Mouse (Mus musculus) adrenal gland, postnatal 4 days (tissue): ENCODE measurements around the gene Slc25a15. TPM values are rescaled to one million over a fixed set of nuclear protein-coding genes. Genes with fewer than 3 reads are reported as not detected.

ENCODE experiments used
- DNase-seq, 2 experiments: peaks; one replicate each; pipeline ENCODE4 v3.0.0; 2021 to 2022; ENCODE audit warnings: low spot score in 2 of 2, mixed read lengths in 2 of 2
- long read RNA-seq, 2 experiments: library from polyadenylated mRNA; stranded (forward); transcript quantifications; one replicate each; pipeline ENCODE4 v2.0.0; 2021
- total RNA-seq, 2 experiments: library from RNA; stranded (reverse); gene quantifications; 2 replicates each; pipeline ENCODE4 v1.2.3; 2021

The Slc25a15 gene
- total RNA-seq: 10 to 100 TPM; 18.7 to 24.5 TPM
- long read RNA-seq, experiment 1, transcript Slc25a15-201 (7 exons, 3,430 nt): major isoform, 18 of 22 reads
- long read RNA-seq, experiment 1, partial matches to known transcripts: 0 of 22 reads
- long read RNA-seq, experiment 1, other reads (novel, unspliced or antisense): 4 of 22 reads
- long read RNA-seq, experiment 2, transcript Slc25a15-201 (7 exons, 3,430 nt): major isoform, 33 of 47 reads
- long read RNA-seq, experiment 2, partial matches to known transcripts: 1 of 47 reads
- long read RNA-seq, experiment 2, other reads (novel, unspliced or antisense): 13 of 47 reads

DNA sequence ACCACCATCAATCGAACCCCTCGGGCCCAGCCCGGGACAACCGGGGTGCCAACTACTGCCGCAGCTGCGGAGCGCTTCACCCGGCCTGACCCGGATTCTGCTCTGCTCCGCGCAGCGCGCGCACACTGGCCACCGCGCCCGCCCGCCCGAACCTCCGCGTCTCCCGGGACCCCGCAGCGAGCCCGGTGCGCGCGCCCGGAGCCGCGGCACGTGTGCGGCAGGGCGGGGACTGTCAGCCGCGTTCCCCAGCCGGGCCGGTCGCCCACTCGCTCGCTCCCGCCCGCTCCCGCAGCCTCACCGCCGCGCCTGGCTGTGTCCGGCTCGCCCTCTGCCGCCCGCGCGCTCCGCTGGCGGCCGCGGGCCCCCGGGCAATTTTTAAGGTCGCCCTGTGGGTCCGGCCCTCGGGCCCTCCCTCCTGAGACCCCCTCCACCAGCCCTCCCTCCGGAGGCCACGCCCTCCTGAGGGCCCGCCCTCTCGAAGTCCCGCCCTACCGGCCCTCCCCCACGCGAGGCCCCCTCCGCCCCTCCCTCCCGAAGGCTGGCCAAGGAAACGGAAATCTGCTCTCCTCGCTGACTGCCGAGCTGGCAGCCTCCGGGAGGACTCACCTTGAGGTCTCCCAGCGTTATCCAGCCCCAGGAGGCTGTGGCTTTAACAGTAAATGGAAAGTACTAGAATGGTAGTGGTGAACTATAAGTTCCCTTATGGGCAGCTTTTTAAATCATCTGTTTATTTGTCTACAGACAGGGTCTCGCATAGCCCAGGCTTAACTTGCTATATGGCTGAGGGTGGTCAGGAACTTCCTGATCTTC is at the start of gene Slc25a15:
Slc25a15 (minus strand) TSS at position 456 of the 810 bp plus-strand sequence.
- peak; percentile 85 to 89 for DNase-seq

DNA sequence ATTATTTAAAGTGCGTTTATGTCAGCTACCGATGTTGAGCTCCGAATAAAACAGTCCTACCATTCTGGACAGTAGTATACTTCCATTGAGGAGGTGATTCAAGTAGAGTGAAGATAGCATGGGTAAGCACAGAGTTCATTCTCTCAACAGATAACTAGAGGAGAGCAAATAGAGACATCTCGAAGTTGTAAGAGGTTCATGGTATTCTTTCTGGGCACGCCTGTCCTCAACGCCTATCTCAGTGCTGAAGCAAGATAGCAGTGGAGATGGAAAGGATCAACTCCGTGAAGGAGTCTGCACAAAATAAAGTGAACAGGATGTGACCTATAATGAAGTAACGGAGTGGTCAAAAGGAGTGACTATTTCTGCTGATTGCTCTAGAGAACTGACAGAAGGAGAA is 13.6 kb upstream of the Slc25a15 start:
- DNase-seq: no peak

DNA sequence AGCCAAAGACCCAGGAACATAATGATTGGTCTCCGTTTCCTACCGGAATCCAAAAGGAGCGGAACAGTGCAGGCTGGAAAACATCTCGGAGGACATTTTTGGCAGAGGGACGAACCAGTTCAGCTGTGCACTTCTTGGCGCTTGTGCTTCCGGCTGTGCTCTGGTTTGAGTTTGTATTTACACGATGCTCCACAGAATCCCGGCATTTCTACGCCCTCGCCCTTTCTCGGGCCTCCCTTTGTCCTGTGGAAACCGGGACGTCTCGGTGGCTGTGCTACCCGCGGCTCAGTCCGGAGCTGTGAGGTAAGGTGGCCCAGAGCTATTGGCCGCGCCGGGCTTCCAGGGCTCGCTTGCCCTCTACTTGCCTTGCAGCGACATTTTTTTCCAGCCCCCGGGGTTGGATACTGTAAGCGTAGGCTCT is 12.9 kb upstream of the Slc25a15 start, which contains the start of gene Mrps31:
Mrps31 (plus strand) TSS at position 80 of the 421 bp plus-strand sequence.
- DNase-seq: peak; percentile 50 to 62

GRCm38 (mm10) chr8:22410688-22411281 is 12.4 kb upstream of the Slc25a15 start:
- no peak for DNase-seq

- no peak for DNase-seq
These were observed 7.3 kb upstream of the Slc25a15 start for GRCm38 (mm10) chr8:22405733-22406132.

DNA sequence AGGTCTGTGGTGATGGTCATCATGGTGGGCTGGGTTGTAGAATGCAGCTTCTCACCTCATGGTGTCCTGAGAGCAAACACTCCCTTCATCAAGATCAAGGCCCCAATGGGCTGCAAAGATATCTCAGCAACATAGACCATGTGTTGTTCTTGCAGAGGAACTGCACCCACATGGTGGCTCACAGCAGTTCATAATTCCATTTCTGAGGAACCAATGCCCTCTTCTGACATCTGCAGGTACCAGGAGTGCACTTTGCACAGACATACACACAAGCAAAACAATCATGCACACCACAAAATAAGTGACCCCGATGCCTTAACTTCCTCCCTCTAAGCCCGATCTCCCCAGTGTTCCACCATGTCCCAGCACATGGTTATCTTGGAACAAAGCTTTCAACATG is 4.8 kb upstream of the Slc25a15 start:
- no peak for DNase-seq

DNA sequence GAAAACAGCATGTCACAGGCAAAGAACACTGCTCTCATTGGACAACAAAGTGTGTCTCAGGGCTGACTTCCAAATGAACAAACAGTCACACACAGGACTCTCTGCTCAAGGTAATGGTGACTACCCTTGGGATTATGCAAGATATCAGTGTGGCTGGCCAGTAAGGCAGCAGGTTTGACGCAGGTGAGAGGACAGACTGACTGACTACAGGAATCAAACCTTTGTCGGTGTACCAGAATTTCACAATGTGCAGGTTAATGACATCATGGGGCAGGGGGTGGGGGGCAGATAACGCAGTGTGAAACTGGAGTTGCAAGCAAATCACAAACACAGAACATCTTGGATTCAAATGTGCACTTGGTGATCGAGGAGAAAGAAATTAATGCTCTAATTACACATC is 2.2 kb upstream of the Slc25a15 start:
- DNase-seq: no peak

GRCm38 (mm10) chr8:22399285-22399880 is 986 bp upstream of the Slc25a15 start:
- DNase-seq: no peak

GRCm38 (mm10) chr8:22397811-22398141 is 621 bp downstream of the Slc25a15 start:
- no peak for DNase-seq

- no peak for DNase-seq
These were observed 3.1 kb downstream of the Slc25a15 start for GRCm38 (mm10) chr8:22395256-22395655.

- DNase-seq: no peak
These were observed 3.9 kb downstream of the Slc25a15 start for GRCm38 (mm10) chr8:22394471-22394870.

DNA sequence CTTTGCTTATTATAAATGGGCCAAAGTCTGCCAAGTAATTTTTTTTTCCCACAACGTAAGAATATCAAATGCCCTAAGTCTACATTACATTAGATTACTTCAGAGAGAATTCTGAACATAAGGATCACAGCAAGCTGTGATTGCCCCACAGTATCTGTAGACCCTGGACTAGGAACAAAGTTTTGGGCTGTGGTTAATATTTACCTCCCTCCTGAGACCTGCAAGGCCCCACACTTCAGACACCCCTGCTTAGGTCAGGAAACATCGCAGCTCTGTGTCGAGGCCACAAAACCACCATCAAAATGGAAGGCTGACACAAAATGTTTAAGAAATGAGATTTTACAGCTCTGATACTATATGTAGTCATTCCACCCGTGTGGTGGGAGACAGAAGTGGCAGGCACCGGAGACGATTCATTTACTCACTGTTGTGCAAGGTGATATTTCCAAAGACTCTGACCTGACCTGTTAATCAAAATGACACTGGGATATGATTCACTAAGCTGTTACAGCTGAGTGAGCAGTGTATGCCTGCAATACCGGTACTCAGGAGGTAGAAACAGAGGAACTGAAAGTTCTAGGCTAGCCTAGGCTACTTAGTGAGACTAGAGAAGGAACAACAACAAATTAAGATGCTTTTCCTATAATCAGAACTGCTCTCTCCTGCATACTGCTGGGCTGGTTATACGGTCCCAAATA is 7.5 kb downstream of the Slc25a15 start:
- no peak for DNase-seq

GRCm38 (mm10) chr8:22389874-22390273 is 8.5 kb downstream of the Slc25a15 start:
- DNase-seq: no peak

GRCm38 (mm10) chr8:22385158-22385557 is 13.2 kb downstream of the Slc25a15 start:
- no peak for DNase-seq

- no peak for DNase-seq
These were observed 15.4 kb downstream of the Slc25a15 start for GRCm38 (mm10) chr8:22382824-22383595.

GRCm38 (mm10) chr8:22380934-22381333 is 17.5 kb downstream of the Slc25a15 start:
- no peak for DNase-seq

- peak in 1 of 2 experiments; percentile 19 for DNase-seq
These were observed 21.5 kb downstream of the Slc25a15 start for GRCm38 (mm10) chr8:22376903-22377302.

- DNase-seq: no peak
These were observed 22.1 kb downstream of the Slc25a15 start for GRCm38 (mm10) chr8:22376311-22376710.

DNA sequence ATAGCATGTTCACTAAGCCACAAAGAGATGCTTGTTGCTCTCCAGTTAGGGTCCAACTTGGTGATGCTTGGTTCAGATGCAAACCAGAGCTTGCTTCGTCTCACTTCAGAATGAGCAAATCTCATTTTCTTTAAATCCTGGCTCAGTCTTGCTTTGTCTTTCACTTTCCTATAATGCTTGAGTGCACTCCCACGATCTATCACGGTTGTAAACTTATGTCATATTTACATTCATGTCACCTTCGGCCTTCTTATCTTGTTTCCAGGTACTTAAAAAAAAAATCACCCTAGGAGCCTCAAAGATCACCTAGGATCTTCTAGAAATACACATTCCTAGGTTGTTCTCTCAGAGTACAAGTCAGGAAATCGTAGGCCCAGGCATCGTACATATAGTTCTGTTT is 38.5 kb downstream of the Slc25a15 start:
- no peak for DNase-seq

DNA sequence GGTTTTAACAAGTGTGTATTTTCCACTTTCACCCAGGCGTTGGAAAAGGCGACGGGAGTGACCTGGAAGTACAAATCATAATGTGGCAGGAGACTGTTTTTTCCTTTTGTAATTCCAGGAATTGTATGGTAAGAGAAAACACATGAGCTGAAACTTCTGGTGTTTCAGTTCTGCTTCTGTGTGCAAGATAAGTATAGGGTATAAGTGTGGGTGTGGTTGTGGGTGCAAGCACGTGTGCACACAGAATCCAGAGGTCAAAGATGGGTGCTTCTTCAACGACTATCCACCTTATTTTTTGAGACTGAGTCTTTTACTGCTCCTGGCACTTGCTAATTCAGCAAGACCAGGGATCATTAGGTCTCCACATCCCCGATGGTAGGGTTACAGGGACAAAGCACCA is 39.0 kb downstream of the Slc25a15 start:
- no peak for DNase-seq
